Mouse (Mus musculus) erythroblast, embryonic 14.5 days (primary cell): ENCODE measurements around the gene Il17rc.

ENCODE experiments used
- GATA1 ChIP-seq: IDR thresholded peaks from 2 replicates; pipeline ENCODE4 v1.6.1; 2012; ENCODE audit warnings: low read length, inconsistent platforms, mixed read lengths
- TAL1 ChIP-seq: IDR thresholded peaks from 3 replicates; pipeline ENCODE4 v1.6.1; 2012; ENCODE audit warnings: low read length, inconsistent platforms, mixed read lengths

GRCm38 (mm10) chr6:113435664-113436205 is 35.5 kb upstream of the Il17rc start, which contains the start of gene Cidec:
- TF ChIP-seq TAL1 (no peak), GATA1 (no peak)
